Mouse (Mus musculus) spleen, postnatal 10 days (tissue): Measurements from ENCODE around the gene Nln.

Experiments used
- DNase-seq, 2 experiments: peaks; one replicate each; pipeline ENCODE4 v3.0.0; 2021 to 2022; ENCODE audit warnings: low spot score in 2 of 2

The Nln gene

GRCm38 (mm10) chr13:104109288-104109815, at the start of gene Nln, which contains the start of gene Sgtb:
Gene Nln (minus strand): TSS chr13:104109614.
Gene Sgtb (plus strand): TSS chr13:104109741.
- DNase-seq, result peak; percentile 58 to 88

- DNase-seq, result no peak
These were observed 46.3 kb upstream of the Nln start for GRCm38 (mm10) chr13:104155686-104156085.

- no peak for DNase-seq
These were observed 45.7 kb upstream of the Nln start for GRCm38 (mm10) chr13:104155106-104155505.

- DNase-seq, result no peak
These were observed 44.8 kb upstream of the Nln start for GRCm38 (mm10) chr13:104154180-104154579.

- no peak for DNase-seq
These were observed 36.2 kb upstream of the Nln start for GRCm38 (mm10) chr13:104145646-104146045.

GRCm38 (mm10) chr13:104144871-104145270, 35.5 kb upstream of the Nln start:
- DNase-seq, result no peak

GRCm38 (mm10) chr13:104139369-104140209, 30.2 kb upstream of the Nln start:
- DNase-seq, result peak; percentile 79 to 89

GRCm38 (mm10) chr13:104134510-104135085, 25.2 kb upstream of the Nln start:
- DNase-seq, result no peak

GRCm38 (mm10) chr13:104132561-104132960, 23.1 kb upstream of the Nln start:
- no peak for DNase-seq

GRCm38 (mm10) chr13:104123662-104124381, 14.4 kb upstream of the Nln start:
- no peak for DNase-seq

GRCm38 (mm10) chr13:104122078-104122840, 12.8 kb upstream of the Nln start:
- no peak for DNase-seq

- DNase-seq, result no peak
These were observed 5.4 kb upstream of the Nln start for GRCm38 (mm10) chr13:104114827-104115226.

- peak in 1 of 2 experiments; percentile 31 for DNase-seq
These were observed 4.4 kb upstream of the Nln start for GRCm38 (mm10) chr13:104113782-104114181.

- no peak for DNase-seq
These were observed 3.0 kb upstream of the Nln start for GRCm38 (mm10) chr13:104112266-104112900.

- DNase-seq, result no peak
These were observed 1.1 kb upstream of the Nln start for GRCm38 (mm10) chr13:104110526-104110925.

GRCm38 (mm10) chr13:104109816-104110521, 555 bp upstream of the Nln start:
- DNase-seq, result peak; percentile 8 to 20

- DNase-seq, result no peak
These were observed 645 bp downstream of the Nln start for GRCm38 (mm10) chr13:104108651-104109287.

- DNase-seq, result no peak
These were observed 7.7 kb downstream of the Nln start for GRCm38 (mm10) chr13:104101606-104102235.

- DNase-seq, result no peak
These were observed 9.0 kb downstream of the Nln start for GRCm38 (mm10) chr13:104100416-104100815.
